Mouse (Mus musculus): Measurements from ENCODE around the gene Kcnq1. TPM values are rescaled to one million over a fixed set of nuclear protein-coding genes. Genes with fewer than 3 reads are reported as not detected.

Kcnq1 gene
- polyA plus RNA-seq, 1 experiment from 2014 or later: 0.63 TPM

DNA sequence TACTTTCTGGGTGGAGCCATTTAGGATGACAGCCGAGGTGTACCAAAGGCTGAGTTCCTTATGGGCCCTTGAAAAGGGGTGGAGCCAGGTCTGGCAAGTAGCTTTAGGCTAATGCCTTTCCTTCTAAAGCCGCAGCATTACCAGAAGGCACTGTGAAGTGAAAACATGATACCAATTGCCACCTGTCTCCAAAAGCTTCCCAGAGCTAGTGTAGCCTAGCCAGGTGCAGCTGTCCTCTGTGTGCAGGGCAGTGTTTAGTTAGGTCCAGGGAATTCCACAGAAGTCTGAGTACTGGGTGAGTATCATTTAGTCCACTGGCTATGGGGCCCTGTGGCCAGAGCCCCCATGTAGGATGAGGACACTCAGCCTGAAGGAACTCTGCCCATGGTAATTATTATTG lies 30.0 kb downstream of the Kcnq1 start:
- Histone ChIP-seq H3K9me3 (ENCODE audit: low read length) (no peaks in the 10 kb centered on the region), H3K27me3 (ENCODE audit: insufficient read depth, low read length) (no peaks in the 10 kb centered on the region), H3K4me3 (ENCODE audit: low read depth, low read length) (no peak overlapping the region), H3K36me3 (replicated peaks; ENCODE audit: insufficient read depth, low read length) (no peaks in the 10 kb centered on the region), H3K4me2 (ENCODE audit: low read depth, low read length) (no peak overlapping the region), H3K27ac (ENCODE audit: low read depth) (no peak overlapping the region), H3K9ac (replicated peaks) (no peak overlapping the region), H3K4me1 (ENCODE audit: insufficient read depth) (no peaks in the 10 kb centered on the region)
- DNase-seq: no peak
- WGBS (ENCODE audit: insufficient replicate concordance): 40% methylated on average over 2 of the region's 2 CpGs
- TF ChIP-seq EP300 (IDR thresholded peaks at IDR 0.05; ENCODE audit: low read depth) (no peak), CTCF (IDR thresholded peaks at IDR 0.05; ENCODE audit: low read depth) (no peak)
- ATAC-seq: no peak

GRCm38 (mm10) chr7:143136561-143136960 lies 30.4 kb downstream of the Kcnq1 start:
- Histone ChIP-seq H3K9ac (replicated peaks) (no peak overlapping the region), H3K9me3 (ENCODE audit: low read length) (no peaks in the 10 kb centered on the region), H3K27me3 (ENCODE audit: insufficient read depth, low read length) (no peaks in the 10 kb centered on the region), H3K4me3 (ENCODE audit: low read depth, low read length) (no peak overlapping the region), H3K27ac (ENCODE audit: low read depth) (no peak overlapping the region), H3K36me3 (replicated peaks; ENCODE audit: insufficient read depth, low read length) (no peaks in the 10 kb centered on the region), H3K4me2 (ENCODE audit: low read depth, low read length) (no peak overlapping the region), H3K4me1 (ENCODE audit: insufficient read depth) (no peaks in the 10 kb centered on the region)
- 46% methylated on average over 5 of the region's 5 CpGs for WGBS (ENCODE audit: insufficient replicate concordance)
- ATAC-seq (no peak), DNase-seq (no peak)
- no peak for TF ChIP-seq CTCF (IDR thresholded peaks at IDR 0.05; ENCODE audit: low read depth)
- no peak for TF ChIP-seq EP300 (IDR thresholded peaks at IDR 0.05; ENCODE audit: low read depth)

DNA sequence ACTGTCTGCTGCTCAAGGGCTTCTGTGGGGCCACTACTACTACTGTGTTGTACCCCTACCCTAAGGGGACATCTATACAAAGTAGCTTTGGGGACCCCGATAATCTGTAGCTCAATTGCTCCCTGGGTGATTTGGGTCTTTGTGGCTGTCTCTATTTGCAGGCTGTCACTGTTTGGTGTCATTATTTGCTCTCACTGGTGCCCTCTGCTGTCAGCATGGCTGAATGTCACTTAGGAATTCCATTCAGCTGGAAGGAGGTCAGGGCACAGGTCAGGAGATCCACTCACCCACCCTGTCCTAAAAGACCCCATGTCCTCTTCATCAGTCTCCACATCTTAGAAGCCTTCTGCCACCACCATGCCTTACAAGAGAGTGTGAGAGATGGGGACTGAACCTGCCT lies 32.6 kb downstream of the Kcnq1 start:
- TF ChIP-seq CTCF (IDR thresholded peaks at IDR 0.05; ENCODE audit: low read depth): peak; percentile 77
- no peak for TF ChIP-seq EP300 (IDR thresholded peaks at IDR 0.05; ENCODE audit: low read depth)
- Histone ChIP-seq H3K4me2 (ENCODE audit: low read depth, low read length) (no peak overlapping the region), H3K9ac (replicated peaks) (no peak overlapping the region), H3K4me1 (ENCODE audit: insufficient read depth) (no peaks in the 10 kb centered on the region), H3K36me3 (replicated peaks; ENCODE audit: insufficient read depth, low read length) (no peaks in the 10 kb centered on the region), H3K27ac (ENCODE audit: low read depth) (no peak overlapping the region), H3K27me3 (ENCODE audit: insufficient read depth, low read length) (no peaks in the 10 kb centered on the region), H3K4me3 (ENCODE audit: low read depth, low read length) (no peak overlapping the region), H3K9me3 (ENCODE audit: low read length) (no peaks in the 10 kb centered on the region)
- ATAC-seq: no peak
- WGBS (ENCODE audit: insufficient replicate concordance): 21% methylated on average over 1 of the region's 1 CpGs
- peak; percentile 69 for DNase-seq

DNA sequence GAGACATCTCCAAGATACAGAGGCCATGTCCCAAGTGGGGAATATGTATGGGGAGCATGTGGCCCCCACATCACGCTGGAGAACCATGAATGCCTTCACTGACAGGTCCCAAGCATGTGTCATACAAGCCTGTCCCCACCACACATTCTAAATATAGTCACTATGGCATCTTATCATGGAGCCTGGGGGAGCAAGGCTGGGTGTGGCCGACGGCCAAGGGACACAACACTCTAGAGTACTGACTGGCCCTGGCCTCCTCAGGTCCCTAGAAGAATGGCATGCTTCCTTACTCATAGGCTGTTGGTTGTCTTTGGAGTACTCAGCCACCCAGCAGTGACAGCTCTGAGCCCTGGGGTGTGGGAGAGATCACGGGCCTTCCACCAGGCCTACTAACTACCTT lies 33.8 kb downstream of the Kcnq1 start:
- DNase-seq: no peak
- TF ChIP-seq EP300 (IDR thresholded peaks at IDR 0.05; ENCODE audit: low read depth): no peak
- TF ChIP-seq CTCF (IDR thresholded peaks at IDR 0.05; ENCODE audit: low read depth): no peak
- no peaks in the 10 kb centered on the region for H3K36me3 ChIP-seq (replicated peaks; ENCODE audit: insufficient read depth, low read length)
- no peak overlapping the region for H3K27ac ChIP-seq (ENCODE audit: low read depth)
- no peaks in the 10 kb centered on the region for H3K27me3 ChIP-seq (ENCODE audit: insufficient read depth, low read length)
- H3K4me2 ChIP-seq (ENCODE audit: low read depth, low read length): no peak overlapping the region
- no peaks in the 10 kb centered on the region for H3K9me3 ChIP-seq (ENCODE audit: low read length)
- H3K4me1 ChIP-seq (ENCODE audit: insufficient read depth): no peaks in the 10 kb centered on the region
- no peak for ATAC-seq
- no peak overlapping the region for H3K4me3 ChIP-seq (ENCODE audit: low read depth, low read length)
- H3K9ac ChIP-seq (replicated peaks): no peak overlapping the region
- WGBS (ENCODE audit: insufficient replicate concordance): 63% methylated on average over 4 of the region's 4 CpGs

- 63% methylated on average over 2 of the region's 2 CpGs for WGBS (ENCODE audit: insufficient replicate concordance)
These were observed 36.5 kb downstream of the Kcnq1 start for GRCm38 (mm10) chr7:143142680-143143079.

DNA sequence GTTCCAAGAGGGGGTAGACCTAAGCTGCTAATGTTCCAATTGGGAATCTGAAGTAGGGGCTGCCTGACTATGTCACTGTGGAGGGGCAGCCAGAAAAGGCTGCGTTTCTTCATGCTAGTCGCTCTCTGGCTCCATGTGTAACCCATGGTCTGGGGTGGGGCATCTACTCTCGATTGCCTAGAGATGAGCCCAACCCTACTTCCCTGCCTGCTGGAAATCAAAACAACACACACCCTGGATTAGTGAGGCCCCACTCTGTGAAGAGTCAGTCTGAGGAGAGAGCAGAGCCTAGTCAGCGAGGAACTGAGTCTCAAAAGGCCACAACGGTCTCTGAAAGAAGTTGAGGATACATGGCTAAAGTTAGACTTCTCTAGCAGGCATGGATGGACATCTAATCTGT lies 40.9 kb downstream of the Kcnq1 start:
- Histone ChIP-seq H3K4me2 (ENCODE audit: low read depth, low read length) (no peak overlapping the region), H3K9me3 (ENCODE audit: low read length) (no peaks in the 10 kb centered on the region), H3K27ac (ENCODE audit: low read depth) (no peak overlapping the region), H3K4me3 (ENCODE audit: low read depth, low read length) (no peak overlapping the region), H3K27me3 (ENCODE audit: insufficient read depth, low read length) (no peaks in the 10 kb centered on the region), H3K4me1 (ENCODE audit: insufficient read depth) (no peaks in the 10 kb centered on the region), H3K36me3 (replicated peaks; ENCODE audit: insufficient read depth, low read length) (no peaks in the 10 kb centered on the region), H3K9ac (replicated peaks) (no peak overlapping the region)
- 72% methylated on average over 5 of the region's 5 CpGs for WGBS (ENCODE audit: insufficient replicate concordance)
- no peak for DNase-seq
- no peak for TF ChIP-seq EP300 (IDR thresholded peaks at IDR 0.05; ENCODE audit: low read depth)
- no peak for TF ChIP-seq CTCF (IDR thresholded peaks at IDR 0.05; ENCODE audit: low read depth)
- ATAC-seq: no peak

More at GRCm38 (mm10) chr7:143142680-143143079, 36.5 kb downstream of the Kcnq1 start:
- Histone ChIP-seq H3K27me3 (ENCODE audit: insufficient read depth, low read length) (no peaks in the 10 kb centered on the region), H3K4me2 (ENCODE audit: low read depth, low read length) (no peak overlapping the region), H3K4me1 (ENCODE audit: insufficient read depth) (no peaks in the 10 kb centered on the region), H3K36me3 (replicated peaks; ENCODE audit: insufficient read depth, low read length) (no peaks in the 10 kb centered on the region), H3K9ac (replicated peaks) (no peak overlapping the region), H3K9me3 (ENCODE audit: low read length) (no peaks in the 10 kb centered on the region), H3K4me3 (ENCODE audit: low read depth, low read length) (no peak overlapping the region), H3K27ac (ENCODE audit: low read depth) (no peak overlapping the region)
- no peak for ATAC-seq
- no peak for DNase-seq
- TF ChIP-seq CTCF (IDR thresholded peaks at IDR 0.05; ENCODE audit: low read depth) (no peak), EP300 (IDR thresholded peaks at IDR 0.05; ENCODE audit: low read depth) (no peak)

- H3K4me2 ChIP-seq (ENCODE audit: low read depth, low read length): no peak overlapping the region
- DNase-seq: peak; percentile 52
- H3K27ac ChIP-seq (ENCODE audit: low read depth): no peak overlapping the region
- 5% methylated on average over 2 of the region's 2 CpGs for WGBS (ENCODE audit: insufficient replicate concordance)
- no peaks in the 10 kb centered on the region for H3K36me3 ChIP-seq (replicated peaks; ENCODE audit: insufficient read depth, low read length)
- no peaks in the 10 kb centered on the region for H3K9me3 ChIP-seq (ENCODE audit: low read length)
- peaks cover 15% of the 10 kb centered on the region for H3K4me1 ChIP-seq (ENCODE audit: insufficient read depth)
- H3K9ac ChIP-seq (replicated peaks): no peak overlapping the region
- no peaks in the 10 kb centered on the region for H3K27me3 ChIP-seq (ENCODE audit: insufficient read depth, low read length)
- peak; percentile 65 for TF ChIP-seq CTCF (IDR thresholded peaks at IDR 0.05; ENCODE audit: low read depth)
- TF ChIP-seq EP300 (IDR thresholded peaks at IDR 0.05; ENCODE audit: low read depth): no peak
- no peak for ATAC-seq
- no peak overlapping the region for H3K4me3 ChIP-seq (ENCODE audit: low read depth, low read length)
These were observed 45.0 kb downstream of the Kcnq1 start for GRCm38 (mm10) chr7:143151171-143151570.
